Mouse (Mus musculus): ENCODE measurements around the gene D030056L22Rik.

DNA sequence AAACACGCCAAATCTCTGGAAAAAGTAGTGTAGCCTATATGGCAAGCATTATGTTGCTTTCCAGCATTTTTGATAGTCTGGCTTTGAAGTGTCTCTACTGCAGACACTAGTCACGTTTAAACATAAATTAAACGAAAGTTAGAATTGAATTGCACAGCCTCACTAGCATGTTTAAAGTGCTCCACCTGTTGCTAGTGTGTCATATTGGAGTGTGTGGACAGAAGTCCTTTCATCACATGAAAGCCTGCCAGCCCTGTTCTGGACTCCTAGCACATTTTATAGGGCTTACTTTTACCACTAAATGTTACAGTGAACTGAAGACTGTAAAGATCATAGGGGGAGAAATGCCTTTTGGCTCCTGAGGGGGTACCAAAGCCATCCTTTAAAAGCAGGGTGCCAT is 40.5 kb upstream of the D030056L22Rik start:
- no peak for TF ChIP-seq CTCF (IDR thresholded peaks at IDR 0.05; ENCODE audit: insufficient read depth, low read length)
- no peak for TF ChIP-seq POLR2A (IDR thresholded peaks at IDR 0.05; ENCODE audit: borderline replicate concordance, extremely low read depth, low read depth, low read length)

All from lung, adult 2 months (tissue).